Mouse (Mus musculus) E14TG2a.4 (cell line): ENCODE measurements around the gene Ap1m1.

Experiments used
- CTCF ChIP-seq: conservative IDR thresholded peaks from 2 replicates; pipeline ENCODE4 v1.5.1; 2014; ENCODE audit warnings: low read length
- NANOG ChIP-seq: IDR thresholded peaks from 2 replicates; pipeline ENCODE4 v1.6.1; 2014; ENCODE audit warnings: borderline replicate concordance, low read length, mixed read lengths
- POU5F1 ChIP-seq: IDR thresholded peaks from 2 replicates; pipeline ENCODE4 v1.6.1; 2014; ENCODE audit warnings: low read length, borderline replicate concordance

- TF ChIP-seq CTCF, result no peak
- no peak for TF ChIP-seq NANOG
- TF ChIP-seq POU5F1, result no peak
Measured at GRCm38 (mm10) chr8:72210710-72211109, 29.1 kb upstream of the Ap1m1 start.
